Mouse (Mus musculus) embryonic facial prominence, embryonic 13.5 days (tissue): ENCODE results near the gene Tanc1. TPM values are rescaled to one million over a fixed set of nuclear protein-coding genes. Genes with fewer than 3 reads are reported as not detected.

ENCODE experiments used
- ATAC-seq: fragments of 200-750 bp; cut with Nextera tagmentation; 2 replicates; pipeline ENCODE4 v1.8.0; 2017; ENCODE audit warnings: low read depth; ENCODE audit not compliant: insufficient number of reproducible peaks, insufficient read depth, low FRiP score, low TSS enrichment
- H3K27ac ChIP-seq: fragments of 300-500 bp; sonication (generic); 2 replicates; pipeline ENCODE4 v1.5.1; 2015; ENCODE audit warnings: moderate library complexity, mild to moderate bottlenecking, inconsistent platforms
- H3K27me3 ChIP-seq: fragments of 300-500 bp; sonication (generic); 2 replicates; pipeline ENCODE4 v1.6.1; 2015; ENCODE audit warnings: mild to moderate bottlenecking, inconsistent platforms
- H3K36me3 ChIP-seq: fragments of 300-500 bp; sonication (generic); 2 replicates; pipeline ENCODE4 v1.6.1; 2015; ENCODE audit warnings: mild to moderate bottlenecking, inconsistent platforms
- H3K4me1 ChIP-seq: fragments of 300-500 bp; sonication (generic); 2 replicates; pipeline ENCODE4 v1.6.1; 2015; ENCODE audit warnings: inconsistent platforms
- H3K4me2 ChIP-seq: fragments of 300-500 bp; sonication (generic); 2 replicates; pipeline ENCODE4 v1.6.1; 2015; ENCODE audit warnings: moderate library complexity, mild to moderate bottlenecking, inconsistent platforms
- H3K4me3 ChIP-seq: fragments of 300-500 bp; sonication (generic); 2 replicates; pipeline ENCODE4 v1.5.1; 2015; ENCODE audit warnings: mild to moderate bottlenecking, inconsistent platforms
- H3K9ac ChIP-seq: fragments of 300-500 bp; sonication (generic); 2 replicates; pipeline ENCODE4 v1.6.1; 2015; ENCODE audit warnings: mild to moderate bottlenecking, inconsistent platforms
- H3K9me3 ChIP-seq: fragments of 300-500 bp; sonication (generic); 2 replicates; pipeline ENCODE4 v1.6.1; 2016; ENCODE audit warnings: inconsistent platforms
- WGBS: fragments of 180-500 bp; shearing (Covaris S2); methylation state at CpG from one replicate; pipeline ENCODE4 v1.1.7; 2015; ENCODE audit warnings: mixed read lengths; 5-methylcytosine and 5-hydroxymethylcytosine counted together
- polyA plus RNA-seq: library from polyadenylated mRNA; unstranded; fragments of >200 nt; fragmentation: Nextera tagmentation; extraction: Ambion mirVana; gene quantifications from 2 replicates; pipeline ENCODE4 v1.2.1, GENCODE M21; 2015

Gene Tanc1
- polyA plus RNA-seq, 1 experiment from 2014 or later = 39.4 TPM

- Histone ChIP-seq H3K36me3 (no peaks in the 10 kb centered on the region), H3K4me1 (peaks cover 45% of the 10 kb centered on the region), H3K9ac (no peak overlapping the region), H3K27ac (no peak overlapping the region), H3K27me3 (no peaks in the 10 kb centered on the region), H3K4me3 (no peak overlapping the region), H3K9me3 (no peaks in the 10 kb centered on the region), H3K4me2 (no peak overlapping the region)
- no peak for ATAC-seq
- 49% methylated on average over 5 of the region's 5 CpGs for WGBS
These were observed 81.6 kb downstream of the Tanc1 start for GRCm38 (mm10) chr2:59693473-59693872.

GRCm38 (mm10) chr2:59697123-59697522 is 85.3 kb downstream of the Tanc1 start:
- Histone ChIP-seq H3K9me3 (no peaks in the 10 kb centered on the region), H3K27me3 (no peaks in the 10 kb centered on the region), H3K4me3 (no peak overlapping the region), H3K27ac (peak overlapping the region; percentile 85; the same call in 1 of the 2 replicates), H3K4me2 (no peak overlapping the region), H3K9ac (no peak overlapping the region), H3K36me3 (0 out of 2 replicates have a peak, but pooled peaks cover 7% of the 10 kb centered on the region), H3K4me1 (peaks cover 38% of the 10 kb centered on the region)
- WGBS = 72% methylated on average over 3 of the region's 3 CpGs
- no peak for ATAC-seq

DNA sequence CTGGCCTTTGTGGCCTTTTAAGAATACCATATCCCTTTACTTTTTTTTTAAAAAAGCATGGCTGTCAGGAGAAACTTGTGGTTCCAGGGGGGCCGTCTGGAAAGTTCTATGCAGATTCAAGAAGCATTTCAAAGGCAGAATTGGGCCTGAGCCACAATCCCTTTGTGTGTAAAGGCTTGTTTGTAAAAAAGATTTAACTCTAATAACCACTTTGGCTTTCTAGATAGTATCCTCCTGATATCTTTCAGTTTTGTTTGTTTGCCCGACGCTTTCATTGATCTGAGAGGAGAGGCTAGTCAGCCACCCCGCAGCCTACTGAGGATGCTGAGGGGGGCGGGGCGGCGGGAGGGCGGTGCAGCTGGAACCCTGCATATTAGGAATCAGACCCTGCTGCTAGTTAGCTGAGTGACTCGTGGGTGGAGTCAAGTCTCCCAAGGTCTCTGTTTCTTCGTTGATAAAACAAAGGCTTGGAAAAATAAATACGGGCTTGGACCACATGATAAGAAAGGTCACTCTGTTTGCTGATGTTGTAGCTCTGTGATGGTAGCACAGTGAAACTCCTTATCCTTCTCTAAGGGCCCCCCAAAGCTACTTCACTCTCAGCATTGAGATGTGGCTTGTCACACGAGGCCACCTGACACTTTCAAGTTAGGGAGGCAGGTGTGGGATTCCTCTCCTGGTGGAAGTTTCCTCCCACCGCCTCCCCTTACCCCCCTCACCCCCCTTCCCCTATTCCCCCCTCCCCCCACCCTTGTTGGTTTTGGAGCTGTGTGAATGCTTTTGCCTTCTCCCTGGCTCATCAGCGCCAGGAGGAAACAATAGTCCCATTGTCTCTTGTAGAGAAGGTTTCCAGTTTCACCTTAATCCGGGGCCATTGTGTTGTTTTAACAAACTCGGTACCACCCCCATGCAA is 86.1 kb downstream of the Tanc1 start:
- Histone ChIP-seq H3K9ac (0 out of 2 replicates have a peak overlapping the region, but pooled peaks have one; percentile 17), H3K4me2 (peak overlapping the region; percentile 50), H3K9me3 (no peaks in the 10 kb centered on the region), H3K36me3 (0 out of 2 replicates have a peak, but pooled peaks cover 7% of the 10 kb centered on the region), H3K27me3 (no peaks in the 10 kb centered on the region), H3K4me1 (peaks cover 38% of the 10 kb centered on the region), H3K27ac (peak overlapping the region; percentile 85), H3K4me3 (peak overlapping the region; percentile 20; the same call in 1 of the 2 replicates)
- ATAC-seq = peak; percentile 73
- WGBS = 2% methylated on average over 16 of the region's 16 CpGs

- 12% methylated on average over 7 of the region's 7 CpGs for WGBS
- Histone ChIP-seq H3K27ac (peak overlapping the region; percentile 71), H3K4me3 (no peak overlapping the region), H3K9me3 (no peaks in the 10 kb centered on the region), H3K4me1 (peaks cover 30% of the 10 kb centered on the region), H3K27me3 (no peaks in the 10 kb centered on the region), H3K4me2 (peak overlapping the region; percentile 50), H3K36me3 (0 out of 2 replicates have a peak, but pooled peaks cover 7% of the 10 kb centered on the region), H3K9ac (no peak overlapping the region)
- no peak for ATAC-seq
These were observed 86.9 kb downstream of the Tanc1 start for GRCm38 (mm10) chr2:59698635-59699300.

DNA sequence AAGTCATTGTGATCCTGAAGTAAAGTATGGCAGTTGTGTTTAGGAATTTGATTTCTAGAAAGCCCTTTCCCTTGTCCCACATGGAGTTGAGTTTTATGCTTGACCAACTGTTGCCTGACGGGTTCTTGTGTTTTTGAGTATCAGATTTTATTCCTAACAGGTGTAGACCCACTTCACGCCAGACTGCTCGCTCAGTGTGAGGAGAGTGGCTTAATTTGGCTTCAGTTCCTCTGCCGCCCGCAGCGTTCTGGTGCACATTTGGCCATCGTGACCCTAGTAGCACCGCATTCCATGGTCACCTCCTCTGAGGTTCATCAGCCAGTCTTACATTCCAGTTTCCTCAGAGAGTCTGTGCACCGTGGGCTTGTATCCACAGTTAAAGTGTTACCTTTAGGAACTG is 88.1 kb downstream of the Tanc1 start:
- H3K9me3 ChIP-seq = no peaks in the 10 kb centered on the region
- H3K4me2 ChIP-seq = no peak overlapping the region
- no peaks in the 10 kb centered on the region for H3K27me3 ChIP-seq
- no peak overlapping the region for H3K9ac ChIP-seq
- H3K36me3 ChIP-seq = 0 out of 2 replicates have a peak, but pooled peaks cover 7% of the 10 kb centered on the region
- no peak overlapping the region for H3K4me3 ChIP-seq
- no peak overlapping the region for H3K27ac ChIP-seq
- ATAC-seq = 0 out of 2 replicates have a peak, but pooled peaks have one; percentile 48
- 42% methylated on average over 9 of the region's 9 CpGs for WGBS
- peaks cover 30% of the 10 kb centered on the region for H3K4me1 ChIP-seq

- no peaks in the 10 kb centered on the region for H3K9me3 ChIP-seq
- 0 out of 2 replicates have a peak, but pooled peaks cover 8% of the 10 kb centered on the region for H3K36me3 ChIP-seq
- 31% methylated on average over 12 of the region's 12 CpGs for WGBS
- H3K4me3 ChIP-seq = no peak overlapping the region
- no peak for ATAC-seq
- H3K9ac ChIP-seq = no peak overlapping the region
- no peak overlapping the region for H3K4me2 ChIP-seq
- peaks cover 19% of the 10 kb centered on the region for H3K4me1 ChIP-seq
- 0 out of 2 replicates have a peak overlapping the region, but pooled peaks have one; percentile 5 for H3K27ac ChIP-seq
- H3K27me3 ChIP-seq = no peaks in the 10 kb centered on the region
These were observed 93.4 kb downstream of the Tanc1 start for GRCm38 (mm10) chr2:59705221-59705620.

- no peaks in the 10 kb centered on the region for H3K9me3 ChIP-seq
- H3K27me3 ChIP-seq = no peaks in the 10 kb centered on the region
- WGBS = 83% methylated on average over 12 of the region's 12 CpGs
- H3K4me2 ChIP-seq = no peak overlapping the region
- H3K9ac ChIP-seq = no peak overlapping the region
- no peak overlapping the region for H3K27ac ChIP-seq
- H3K4me3 ChIP-seq = no peak overlapping the region
- ATAC-seq = no peak
- H3K36me3 ChIP-seq = 0 out of 2 replicates have a peak, but pooled peaks cover 8% of the 10 kb centered on the region
- H3K4me1 ChIP-seq = peaks cover 33% of the 10 kb centered on the region
These were observed 95.0 kb downstream of the Tanc1 start for GRCm38 (mm10) chr2:59706806-59707205.

DNA sequence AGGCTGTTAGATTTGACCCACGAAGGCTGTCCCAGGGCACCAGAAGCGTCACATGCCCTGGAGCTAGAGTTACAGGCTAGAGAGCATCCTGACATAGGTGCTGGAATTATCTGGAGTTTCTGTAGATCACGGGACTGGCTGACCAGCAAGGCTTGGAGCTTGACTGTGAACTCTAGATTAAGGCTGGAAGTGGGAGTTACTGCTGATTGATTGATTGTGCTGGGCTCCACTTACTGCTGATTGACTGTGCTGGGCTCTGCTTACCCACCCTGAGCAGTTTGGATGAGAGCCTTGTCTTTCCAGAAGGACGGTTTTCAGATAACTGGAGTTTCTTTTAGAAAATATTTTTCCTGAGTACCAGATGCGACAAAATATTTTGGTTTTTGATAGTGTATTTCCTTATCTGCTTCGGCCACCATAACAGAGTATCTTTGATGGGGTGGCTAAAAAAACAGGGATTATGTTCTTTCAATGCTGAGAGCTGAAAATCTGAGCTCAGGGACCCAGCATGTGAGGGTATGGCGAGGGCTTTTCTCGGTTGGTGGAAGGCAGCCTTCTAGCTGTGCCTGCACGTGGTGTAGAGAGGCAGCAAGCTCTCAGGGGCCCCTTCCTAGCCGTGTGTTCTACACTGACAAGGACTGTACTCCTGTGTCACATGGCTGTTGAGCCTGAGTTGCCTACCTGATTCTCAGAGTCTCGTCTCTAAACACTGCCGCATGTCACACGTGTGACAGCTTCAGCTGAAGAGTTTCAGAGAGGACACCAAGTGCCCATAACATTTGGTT is 96.3 kb downstream of the Tanc1 start:
- Histone ChIP-seq H3K9me3 (no peaks in the 10 kb centered on the region), H3K4me1 (peaks cover 46% of the 10 kb centered on the region), H3K27me3 (no peaks in the 10 kb centered on the region), H3K27ac (no peak overlapping the region), H3K9ac (0 out of 2 replicates have a peak overlapping the region, but pooled peaks have one; percentile 6), H3K36me3 (0 out of 2 replicates have a peak, but pooled peaks cover 5% of the 10 kb centered on the region), H3K4me2 (no peak overlapping the region), H3K4me3 (no peak overlapping the region)
- 68% methylated on average over 13 of the region's 13 CpGs for WGBS
- no peak for ATAC-seq

DNA sequence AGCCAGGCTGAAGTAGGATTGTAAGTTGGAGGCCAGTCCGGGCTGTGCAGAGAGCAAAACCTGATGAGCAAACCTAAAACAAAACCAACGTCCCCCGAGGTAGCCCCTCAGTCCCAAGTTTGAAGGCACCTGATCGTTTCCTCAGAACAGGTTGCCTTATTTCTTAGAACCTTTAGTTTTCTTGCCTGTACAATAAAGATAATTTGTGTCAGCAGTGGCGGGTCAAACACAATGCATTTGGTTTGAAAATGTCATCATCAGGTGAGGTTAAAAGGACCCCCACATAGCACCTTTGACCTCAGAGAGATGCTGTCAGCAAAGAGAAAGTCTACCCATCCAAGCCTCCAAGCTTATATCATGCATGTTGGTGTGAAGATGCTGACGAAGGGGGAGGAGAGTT is 98.9 kb downstream of the Tanc1 start:
- Histone ChIP-seq H3K4me3 (no peak overlapping the region), H3K9me3 (no peaks in the 10 kb centered on the region), H3K4me2 (no peak overlapping the region), H3K4me1 (peaks cover 47% of the 10 kb centered on the region), H3K36me3 (0 out of 2 replicates have a peak, but pooled peaks cover 5% of the 10 kb centered on the region), H3K27me3 (no peaks in the 10 kb centered on the region), H3K27ac (no peak overlapping the region), H3K9ac (no peak overlapping the region)
- 84% methylated on average over 6 of the region's 6 CpGs for WGBS
- ATAC-seq = no peak

GRCm38 (mm10) chr2:59711992-59712391 is 100.2 kb downstream of the Tanc1 start:
- peak overlapping the region; percentile 68 for H3K27ac ChIP-seq
- H3K4me3 ChIP-seq = no peak overlapping the region
- no peaks in the 10 kb centered on the region for H3K9me3 ChIP-seq
- no peaks in the 10 kb centered on the region for H3K36me3 ChIP-seq
- peak overlapping the region; percentile 3; the same call in 1 of the 2 replicates for H3K4me2 ChIP-seq
- H3K4me1 ChIP-seq = peaks cover 52% of the 10 kb centered on the region
- ATAC-seq = no peak; the same call in 1 of the 2 replicates
- 0 out of 2 replicates have a peak overlapping the region, but pooled peaks have one; percentile 11 for H3K9ac ChIP-seq
- no peaks in the 10 kb centered on the region for H3K27me3 ChIP-seq
- 67% methylated on average over 8 of the region's 8 CpGs for WGBS

GRCm38 (mm10) chr2:59712484-59712883 is 100.6 kb downstream of the Tanc1 start:
- H3K27ac ChIP-seq = peak overlapping the region; percentile 68
- WGBS = 75% methylated on average over 9 of the region's 9 CpGs

More at GRCm38 (mm10) chr2:59712484-59712883, 100.6 kb downstream of the Tanc1 start:
- no peak overlapping the region for H3K4me2 ChIP-seq
- no peaks in the 10 kb centered on the region for H3K9me3 ChIP-seq
- no peaks in the 10 kb centered on the region for H3K27me3 ChIP-seq
- no peaks in the 10 kb centered on the region for H3K36me3 ChIP-seq
- no peak overlapping the region for H3K4me3 ChIP-seq
- no peak for ATAC-seq
- H3K4me1 ChIP-seq = peaks cover 52% of the 10 kb centered on the region
- 0 out of 2 replicates have a peak overlapping the region, but pooled peaks have one; percentile 11 for H3K9ac ChIP-seq
